Mouse (Mus musculus) lung, postnatal 25 days (tissue): ENCODE results near the gene Gm21970.

ENCODE experiments used
- DNase-seq: peaks from one replicate; pipeline ENCODE4 v3.0.0; 2022; ENCODE audit warnings: low spot score

Gm21970 gene

DNA sequence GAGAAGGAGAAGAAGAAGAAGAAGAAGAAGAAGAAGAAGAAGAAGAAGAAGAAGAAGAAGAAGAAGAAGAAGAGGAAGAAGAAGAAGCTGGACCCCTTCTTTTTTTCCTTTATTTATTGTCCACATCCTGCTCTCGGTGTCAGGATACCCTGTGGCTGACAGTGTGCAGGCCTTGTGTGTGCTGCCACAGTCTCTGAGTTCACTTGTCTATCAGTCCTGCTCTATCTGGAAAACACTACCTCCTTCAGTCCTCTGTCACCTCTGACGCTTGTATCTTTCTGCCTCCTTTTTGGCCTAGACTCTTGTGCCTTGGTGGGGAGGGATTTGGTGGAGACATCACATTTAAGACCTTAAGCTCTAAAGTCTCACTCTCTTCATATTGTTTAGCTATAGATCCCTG, 71.9 kb downstream of the Gm21970 start:
- DNase-seq, result no peak

DNA sequence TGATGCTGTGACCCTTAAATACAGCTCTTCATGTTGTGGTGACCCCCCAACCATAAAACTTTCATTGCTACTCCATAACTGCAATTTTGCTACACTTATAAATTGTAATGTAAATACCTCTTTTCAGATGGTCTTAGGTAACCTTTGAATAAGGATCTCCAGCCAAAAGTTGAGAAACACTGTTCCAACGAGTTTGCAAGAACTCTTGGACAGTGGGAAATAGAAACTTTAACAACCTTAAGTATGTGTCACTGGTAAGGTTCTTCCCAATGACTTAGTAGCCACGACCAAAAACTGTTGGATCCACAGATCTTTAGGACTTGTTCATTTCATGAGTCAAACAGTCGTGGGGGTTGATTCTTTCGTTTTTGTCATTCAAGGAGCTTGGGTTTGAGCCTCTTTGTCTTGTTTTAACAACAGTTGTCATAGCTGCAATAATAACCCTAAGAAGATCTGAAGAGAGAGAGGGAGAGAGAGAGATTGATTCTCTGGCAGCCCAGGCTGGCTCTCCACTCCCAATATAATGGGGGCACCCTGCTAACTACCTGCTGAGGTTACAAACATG, 72.4 kb downstream of the Gm21970 start:
- no peak for DNase-seq

DNA sequence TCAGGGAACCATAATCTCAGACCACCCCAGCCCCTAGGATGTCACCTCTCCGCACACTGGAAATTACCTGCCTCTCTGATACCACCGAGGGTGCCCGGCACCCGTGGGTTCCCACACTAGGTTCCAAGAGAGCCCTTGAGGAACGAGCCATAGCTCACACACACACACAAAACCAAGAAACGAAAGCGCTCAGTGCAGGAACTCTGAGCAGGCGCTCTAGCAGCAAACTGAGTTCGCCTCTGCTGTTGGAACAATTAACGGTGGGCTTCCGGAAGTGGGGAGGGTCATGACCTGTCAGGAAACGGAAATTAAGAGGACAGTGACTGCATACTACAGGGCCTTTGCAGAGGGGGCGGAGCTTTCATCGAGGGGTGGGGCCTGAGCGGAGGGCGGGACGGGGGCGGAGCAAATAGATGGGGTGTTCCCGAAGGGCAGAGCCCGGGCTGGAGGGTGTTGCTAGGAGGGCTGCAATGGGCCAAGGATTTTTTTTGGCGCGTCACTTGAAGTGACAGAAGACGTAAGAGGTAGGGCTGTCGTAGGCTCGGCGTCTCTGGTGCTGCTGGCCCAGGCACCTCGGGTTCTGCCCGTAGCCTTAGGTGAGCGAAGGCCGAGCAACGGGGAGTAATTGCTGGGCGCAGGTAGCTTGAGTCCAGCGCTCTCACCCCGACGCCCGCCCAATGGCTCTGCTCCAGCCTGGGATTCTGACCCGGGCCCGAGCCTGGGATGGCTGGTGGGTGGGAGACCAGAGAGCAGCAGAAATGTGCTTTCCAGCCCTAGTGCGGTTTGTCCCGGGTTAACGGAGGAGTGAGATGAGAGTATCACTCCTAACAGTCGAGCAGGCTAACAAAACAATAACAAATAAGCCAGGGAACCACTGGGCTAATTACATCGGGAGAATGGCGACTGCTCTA, 73.3 kb downstream of the Gm21970 start:
- DNase-seq, result peak; percentile 92

DNA sequence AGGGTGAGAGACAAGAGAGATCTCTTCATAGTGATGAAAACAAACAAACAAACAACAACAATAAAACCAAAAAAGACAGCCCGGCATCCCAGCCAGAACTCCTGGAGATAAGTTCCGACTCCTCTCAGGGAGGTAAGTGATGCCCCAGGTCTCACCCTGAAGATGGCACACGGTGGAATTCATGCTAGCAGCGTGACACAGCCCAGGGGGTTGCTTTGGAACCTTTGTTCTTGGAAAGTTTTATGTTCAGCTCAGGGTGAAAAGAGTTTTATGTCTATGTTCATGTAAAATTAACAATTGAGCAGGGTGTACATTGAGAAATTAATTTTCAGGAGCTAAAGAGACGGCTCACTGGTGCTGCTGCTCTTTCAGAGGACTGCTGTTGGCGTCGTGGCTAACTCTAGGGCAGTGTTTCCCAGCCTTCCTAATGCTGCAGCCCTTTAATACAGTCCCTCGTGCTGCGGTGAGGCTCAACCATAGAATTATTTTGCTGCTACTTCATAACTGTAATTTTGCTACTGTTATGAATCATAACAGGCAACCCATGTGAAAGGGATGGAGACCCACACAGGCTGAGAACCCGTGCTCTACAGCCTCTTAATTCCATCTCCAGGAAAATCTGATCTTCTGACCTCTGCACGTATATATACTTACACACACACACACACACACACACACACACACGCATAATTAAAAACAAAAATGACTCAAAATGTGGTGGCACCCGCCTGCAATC, 74.2 kb downstream of the Gm21970 start:
- no peak for DNase-seq

DNA sequence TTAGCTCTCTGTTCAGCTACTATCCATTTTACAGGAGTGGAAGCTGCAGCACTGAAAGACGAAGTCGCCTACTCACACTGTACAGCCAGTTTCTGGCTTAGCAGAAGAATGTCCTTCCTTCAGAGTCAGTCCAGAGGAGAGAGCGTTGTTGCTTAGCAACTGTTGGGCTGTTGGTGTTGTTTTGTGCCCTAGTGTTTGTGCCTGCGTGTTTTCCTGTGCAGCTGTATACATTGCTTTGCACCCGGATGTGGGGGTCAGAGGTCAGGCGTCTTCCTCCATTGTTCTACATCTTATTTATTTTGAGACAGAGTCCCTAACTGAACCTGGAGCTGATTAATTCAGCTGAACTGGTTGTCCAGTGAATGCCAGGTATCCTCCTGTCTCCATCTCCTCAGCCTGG, 75.0 kb downstream of the Gm21970 start:
- peak; percentile 76 for DNase-seq
